9 mouse cellular contexts compared by ENCODE assay signal in genomic region chr6:93657187-93657974, GRCm38 (mm10).
DNase-seq lines count a peak whose midpoint lies in the region; ATAC-seq lines count a peak whose summit lies in the region.
"Had no signal": no experiment of that assay in that cellular context is flagged by ENCODE, and none has a peak within 500 bp of the region (broad histone marks: within the 10 kb centered on the region; RNA-seq: fewer than 3 reads in every experiment).

No protein-coding gene starts in this region.

- no peaks in the 10 kb centered on the region for H3K36me3 ChIP-seq in midbrain, embryonic 10.5 days
- H3K36me3 ChIP-seq in midbrain, embryonic 15.5 days (replicated peaks), result no peaks in the 10 kb centered on the region
- H3K36me3 ChIP-seq in embryonic facial prominence, embryonic 10.5 days (replicated peaks), result no peaks in the 10 kb centered on the region
- H3K36me3 ChIP-seq: neural tube, embryonic 12.5 days had no signal

- DNase-seq in midbrain, embryonic 10.5 days (ENCODE audit: low spot score), result peak; percentile 77
- DNase-seq in adrenal gland, postnatal 36 days, result peak; percentile 74 to 84
- peak; percentile 80 for DNase-seq in embryonic facial prominence, embryonic 10.5 days (ENCODE audit: low spot score)
- DNase-seq in heart, postnatal 10 days, result peak; percentile 75 to 87
- DNase-seq in layer of hippocampus, postnatal 25 days (ENCODE audit: extremely low spot score in 1 of 2, low spot score in 1 of 2), result peak; percentile 30 to 74
- DNase-seq in mesoderm, embryonic 11.5 days (ENCODE audit: low read depth, low spot score), result peak; percentile 61
- DNase-seq in urinary bladder, postnatal 25 days (ENCODE audit: low spot score), result peak; percentile 67

- no peak overlapping the region for H3K4me3 ChIP-seq in midbrain, embryonic 10.5 days
- no peak overlapping the region for H3K4me3 ChIP-seq in midbrain, embryonic 15.5 days
- no peak overlapping the region for H3K4me3 ChIP-seq in embryonic facial prominence, embryonic 10.5 days
- H3K4me3 ChIP-seq: neural tube, embryonic 12.5 days had no signal

- ATAC-seq in midbrain, embryonic 15.5 days (replicated peaks), result no peak

- H3K27me3 ChIP-seq in midbrain, embryonic 10.5 days (ENCODE audit: low read depth, poor library complexity, severe bottlenecking), result no peaks in the 10 kb centered on the region
- no peaks in the 10 kb centered on the region for H3K27me3 ChIP-seq in midbrain, embryonic 15.5 days (replicated peaks)
- H3K27me3 ChIP-seq in embryonic facial prominence, embryonic 10.5 days (replicated peaks; ENCODE audit: low read depth, poor library complexity, severe bottlenecking), result no peaks in the 10 kb centered on the region; the same call in 1 of the 2 replicates
- H3K27me3 ChIP-seq: neural tube, embryonic 12.5 days had no signal

- no peaks in the 10 kb centered on the region for H3K9me3 ChIP-seq in midbrain, embryonic 10.5 days (replicated peaks)
- H3K9me3 ChIP-seq in midbrain, embryonic 15.5 days, result no peaks in the 10 kb centered on the region
- no peaks in the 10 kb centered on the region for H3K9me3 ChIP-seq in embryonic facial prominence, embryonic 10.5 days
- H3K9me3 ChIP-seq: neural tube, embryonic 12.5 days had no signal

- intact Hi-C loops in heart, postnatal 10 days (cut with DNase I), result loop anchor here (1.0 to 5.0 kb wide), 2 partner anchors 70 to 100 kb away; no protein-coding TSS in a partner anchor

- H3K4me1 ChIP-seq in midbrain, embryonic 10.5 days, result peaks cover 12% of the 10 kb centered on the region
- H3K4me1 ChIP-seq in midbrain, embryonic 15.5 days, result peaks cover 5% of the 10 kb centered on the region; the same call in 1 of the 2 replicates
- H3K4me1 ChIP-seq in embryonic facial prominence, embryonic 10.5 days, result no peaks in the 10 kb centered on the region
- H3K4me1 ChIP-seq: neural tube, embryonic 12.5 days had no signal

- no peak overlapping the region for H3K4me2 ChIP-seq in midbrain, embryonic 15.5 days
- H3K4me2 ChIP-seq: neural tube, embryonic 12.5 days had no signal

- 41% methylated on average over 13 of the region's 13 CpGs for WGBS in midbrain, embryonic 10.5 days
- WGBS in midbrain, embryonic 15.5 days, result 31% methylated on average over 13 of the region's 13 CpGs
- WGBS in embryonic facial prominence, embryonic 10.5 days, result 46% methylated on average over 13 of the region's 13 CpGs

- H3K27ac ChIP-seq in midbrain, embryonic 10.5 days (replicated peaks), result no peak overlapping the region
- no peak overlapping the region for H3K27ac ChIP-seq in midbrain, embryonic 15.5 days
- no peak overlapping the region for H3K27ac ChIP-seq in embryonic facial prominence, embryonic 10.5 days (replicated peaks)
- H3K27ac ChIP-seq: neural tube, embryonic 12.5 days had no signal

- no peak overlapping the region for H3K9ac ChIP-seq in midbrain, embryonic 15.5 days
- H3K9ac ChIP-seq: neural tube, embryonic 12.5 days had no signal
